Mouse (Mus musculus): ENCODE measurements around the gene B430305J03Rik.

B430305J03Rik gene

DNA sequence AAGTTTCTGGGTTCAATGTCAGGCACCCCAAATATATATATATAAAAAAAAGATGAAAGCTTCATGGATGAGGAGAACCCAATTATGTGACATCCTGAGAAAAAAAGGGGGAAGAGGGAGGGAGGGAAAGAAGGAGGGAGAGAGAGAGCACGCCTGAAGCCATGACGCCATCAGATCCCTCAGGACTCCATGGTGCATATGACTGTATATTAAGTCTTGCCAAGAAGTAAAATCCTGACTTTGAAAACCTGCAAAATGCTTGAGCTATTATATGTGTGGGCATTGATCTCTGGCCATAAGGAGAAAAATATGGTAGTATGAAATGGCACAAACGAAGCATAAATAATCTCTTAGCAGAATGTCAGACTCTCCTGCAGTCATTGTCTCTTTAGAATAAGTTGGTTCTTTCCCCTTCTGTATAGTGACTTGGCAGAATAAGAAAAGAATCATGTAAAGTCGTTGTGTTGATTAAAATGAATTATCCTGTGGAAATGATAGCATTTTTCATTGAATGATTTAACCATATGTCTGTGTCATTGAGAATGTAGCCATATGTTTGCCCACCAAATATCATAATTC, 17.6 kb downstream of the B430305J03Rik start:
- no peak for DNase-seq (ENCODE audit: low spot score in 2 of 2)

GRCm38 (mm10) chr3:61345636-61346035, 20.1 kb downstream of the B430305J03Rik start:
- DNase-seq (ENCODE audit: low spot score in 2 of 2), result no peak

- DNase-seq (ENCODE audit: low spot score in 2 of 2), result no peak
Measured at GRCm38 (mm10) chr3:61344031-61344430, 21.7 kb downstream of the B430305J03Rik start.

DNA sequence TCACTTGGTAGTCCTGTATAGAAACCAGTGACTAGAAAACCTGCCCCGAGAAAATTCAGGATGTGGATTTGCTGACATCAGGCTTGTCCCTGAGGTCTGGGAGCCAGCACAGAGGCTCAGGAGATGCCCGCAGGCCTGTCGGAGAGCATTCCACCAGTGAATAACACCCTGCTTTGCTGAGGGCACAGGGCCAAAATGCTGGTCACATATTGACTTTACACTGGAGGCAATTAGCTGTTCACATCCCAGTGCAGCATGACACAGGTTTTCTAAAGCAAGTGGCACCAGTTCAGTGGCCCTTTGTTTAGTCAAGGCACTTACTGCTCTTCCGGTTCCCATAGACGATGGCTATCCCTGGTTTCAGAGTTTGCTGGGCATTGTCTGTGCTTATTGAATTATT, 25.4 kb downstream of the B430305J03Rik start:
- DNase-seq (ENCODE audit: low spot score in 2 of 2), result no peak

- DNase-seq (ENCODE audit: low spot score in 2 of 2), result no peak
Measured at GRCm38 (mm10) chr3:61337230-61337629, 28.5 kb downstream of the B430305J03Rik start.

DNA sequence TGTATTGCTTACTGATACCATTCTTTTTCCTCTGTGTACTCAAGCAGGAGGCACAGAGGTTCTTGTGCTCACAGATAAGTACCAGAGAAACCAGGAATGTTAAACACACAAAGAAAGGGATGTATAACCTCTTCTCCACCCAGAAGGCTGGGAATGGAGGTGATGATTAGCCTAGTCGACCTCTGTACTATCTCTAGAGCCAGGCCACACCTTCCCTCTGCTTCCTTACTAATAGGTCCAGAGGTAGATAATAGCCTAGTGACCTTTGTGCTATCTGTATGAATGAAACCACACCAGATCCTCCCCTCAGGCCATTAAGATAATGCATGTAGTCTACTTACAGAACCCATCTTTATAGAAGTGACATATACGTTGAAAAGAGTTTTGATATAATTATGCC, 29.5 kb downstream of the B430305J03Rik start:
- no peak for DNase-seq (ENCODE audit: low spot score in 2 of 2)

DNA sequence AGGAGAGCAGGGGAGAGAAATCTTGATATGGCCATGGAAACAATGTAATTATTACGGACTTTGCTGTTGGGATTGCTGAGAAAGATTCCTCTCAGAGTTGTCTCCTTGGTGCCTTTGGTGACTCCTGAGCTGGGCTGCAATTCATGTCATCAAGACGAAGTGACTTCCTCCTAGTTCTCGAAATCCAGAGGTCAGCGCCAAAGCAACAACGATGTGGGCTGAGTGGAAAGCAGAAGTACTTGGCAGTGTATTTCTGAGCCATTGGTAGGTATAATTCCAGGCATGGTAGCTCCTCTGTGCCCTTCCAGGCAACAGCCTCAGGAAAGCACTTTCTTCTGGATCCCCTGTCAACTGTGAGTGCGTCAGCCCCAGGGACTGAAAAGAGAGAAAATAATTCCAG, 44.1 kb downstream of the B430305J03Rik start:
- DNase-seq (ENCODE audit: low spot score in 2 of 2), result peak in 1 of 2 experiments; percentile 26

GRCm38 (mm10) chr3:61320031-61320430, 45.7 kb downstream of the B430305J03Rik start:
- DNase-seq (ENCODE audit: low spot score in 2 of 2), result peak; percentile 39 to 65

- DNase-seq (ENCODE audit: low spot score in 2 of 2), result no peak
Measured at GRCm38 (mm10) chr3:61315002-61315401, 50.7 kb downstream of the B430305J03Rik start.
